Mouse (Mus musculus): ENCODE measurements around the gene Bcan. TPM values are rescaled to one million over a fixed set of nuclear protein-coding genes. Genes with fewer than 3 reads are reported as not detected.

The Bcan gene
- polyA plus RNA-seq, 1 experiment: not detected

DNA sequence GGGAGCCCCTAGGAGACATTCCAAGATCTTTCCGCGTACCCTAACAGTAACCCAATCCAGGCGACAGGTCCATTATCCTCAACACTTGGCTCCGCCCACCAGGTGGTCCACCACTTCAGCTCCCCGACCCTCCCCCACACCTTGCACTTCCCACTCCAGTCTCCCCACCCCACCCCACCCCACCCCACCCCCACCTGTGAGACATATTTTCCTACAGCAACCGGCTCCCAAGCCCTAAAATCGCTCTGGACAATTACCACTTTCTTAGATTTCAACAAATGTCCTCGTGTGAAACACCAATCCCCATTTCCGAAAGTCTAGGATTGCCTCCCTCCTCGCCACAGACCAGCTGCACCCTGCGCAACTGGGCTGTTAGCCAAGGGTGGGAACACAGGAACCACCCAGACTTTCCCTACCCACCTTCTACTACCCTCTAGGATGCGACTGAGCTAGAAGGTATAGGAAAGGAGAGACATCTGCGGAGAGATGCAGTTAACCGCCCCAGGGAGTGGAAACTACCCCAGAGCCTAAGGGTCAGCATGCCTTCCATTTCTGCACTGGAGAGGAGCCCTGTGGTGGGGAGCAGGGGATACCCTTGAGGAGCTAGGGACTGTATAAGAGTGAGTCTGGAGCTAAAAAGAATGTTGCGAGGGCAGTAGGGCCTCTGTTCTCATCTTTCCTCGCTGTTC is 50.6 kb downstream of the Bcan start:
- H3K27me3 ChIP-seq (ENCODE audit: control insufficient read depth, insufficient read depth, low read length): peaks cover 31% of the 10 kb centered on the region
- WGBS: 32% methylated on average over 16 of the region's 16 CpGs
- TF ChIP-seq POLR2A (IDR thresholded peaks at IDR 0.05; ENCODE audit: low read depth, low read length) (no peak), CTCF (IDR thresholded peaks at IDR 0.05; ENCODE audit: extremely low read depth, insufficient read depth, insufficient read length, insufficient replicate concordance) (no peak)

GRCm38 (mm10) chr3:87948378-87949265 is 51.4 kb downstream of the Bcan start, which contains the start of gene Crabp2:
Crabp2 (plus strand) TSS chr3:87948666.
- H3K4me1 ChIP-seq (ENCODE audit: control insufficient read depth, insufficient read depth, insufficient read length): no peaks in the 10 kb centered on the region; the same call in 1 of the 2 replicates
- WGBS: 8% methylated on average over 35 of the region's 35 CpGs
- no peak for DNase-seq (ENCODE audit: low read depth in 1 of 2, low spot score in 2 of 2)
- H3K36me3 ChIP-seq (ENCODE audit: control insufficient read depth, insufficient read depth, low read length): no peaks in the 10 kb centered on the region
- H3K4me3 ChIP-seq (ENCODE audit: extremely low read depth, insufficient read depth, insufficient read length): no peak within 1 kb of the TSS
- H3K27ac ChIP-seq (ENCODE audit: insufficient read depth, low read length): no peak within 1 kb of the TSS
- TF ChIP-seq CTCF (IDR thresholded peaks at IDR 0.05; ENCODE audit: extremely low read depth, insufficient read depth, insufficient read length, insufficient replicate concordance): no peak
- TF ChIP-seq POLR2A (IDR thresholded peaks at IDR 0.05; ENCODE audit: low read depth, low read length): no peak
- H3K27me3 ChIP-seq (ENCODE audit: control insufficient read depth, insufficient read depth, low read length): peaks cover 31% of the 10 kb centered on the region

More for the DNA sequence above, 50.6 kb downstream of the Bcan start:
- Histone ChIP-seq H3K27ac (ENCODE audit: insufficient read depth, low read length) (no peak overlapping the region), H3K36me3 (ENCODE audit: control insufficient read depth, insufficient read depth, low read length) (no peaks in the 10 kb centered on the region), H3K4me1 (ENCODE audit: control insufficient read depth, insufficient read depth, insufficient read length) (no peaks in the 10 kb centered on the region; the same call in 1 of the 2 replicates), H3K4me3 (ENCODE audit: extremely low read depth, insufficient read depth, insufficient read length) (no peak overlapping the region)
- no peak for DNase-seq (ENCODE audit: low read depth in 1 of 2, low spot score in 2 of 2)

DNA sequence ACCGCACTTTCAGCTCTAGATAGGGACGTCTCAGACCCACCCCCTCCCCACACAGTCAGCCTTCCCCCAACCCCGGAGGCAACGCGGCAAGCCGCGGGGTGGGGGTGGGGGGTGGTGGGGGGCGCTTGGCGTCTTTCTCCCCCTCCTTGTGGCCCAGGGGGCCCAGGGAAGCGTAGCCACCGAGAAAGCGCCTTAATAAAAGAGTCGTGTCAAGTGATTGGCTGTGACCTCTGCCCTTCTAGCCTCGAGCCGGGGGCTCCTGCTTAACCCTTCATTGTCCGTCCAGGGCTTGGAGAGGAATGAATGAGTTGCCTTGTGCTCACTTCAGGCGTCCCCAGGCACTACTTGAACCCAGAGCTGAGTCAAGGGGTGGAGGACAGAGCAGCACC is 52.2 kb downstream of the Bcan start:
- H3K27me3 ChIP-seq (ENCODE audit: control insufficient read depth, insufficient read depth, low read length): peaks cover 28% of the 10 kb centered on the region
- 2% methylated on average over 17 of the region's 17 CpGs for WGBS
- H3K27ac ChIP-seq (ENCODE audit: insufficient read depth, low read length): no peak overlapping the region
- peaks cover 1% of the 10 kb centered on the region; the same call in 1 of the 2 replicates for H3K36me3 ChIP-seq (ENCODE audit: control insufficient read depth, insufficient read depth, low read length)
- TF ChIP-seq CTCF (IDR thresholded peaks at IDR 0.05; ENCODE audit: extremely low read depth, insufficient read depth, insufficient read length, insufficient replicate concordance): no peak
- TF ChIP-seq POLR2A (IDR thresholded peaks at IDR 0.05; ENCODE audit: low read depth, low read length): no peak
- H3K4me1 ChIP-seq (ENCODE audit: control insufficient read depth, insufficient read depth, insufficient read length): no peaks in the 10 kb centered on the region; the same call in 1 of the 2 replicates
- H3K4me3 ChIP-seq (ENCODE audit: extremely low read depth, insufficient read depth, insufficient read length): no peak overlapping the region
- no peak for DNase-seq (ENCODE audit: low read depth in 1 of 2, low spot score in 2 of 2)

DNA sequence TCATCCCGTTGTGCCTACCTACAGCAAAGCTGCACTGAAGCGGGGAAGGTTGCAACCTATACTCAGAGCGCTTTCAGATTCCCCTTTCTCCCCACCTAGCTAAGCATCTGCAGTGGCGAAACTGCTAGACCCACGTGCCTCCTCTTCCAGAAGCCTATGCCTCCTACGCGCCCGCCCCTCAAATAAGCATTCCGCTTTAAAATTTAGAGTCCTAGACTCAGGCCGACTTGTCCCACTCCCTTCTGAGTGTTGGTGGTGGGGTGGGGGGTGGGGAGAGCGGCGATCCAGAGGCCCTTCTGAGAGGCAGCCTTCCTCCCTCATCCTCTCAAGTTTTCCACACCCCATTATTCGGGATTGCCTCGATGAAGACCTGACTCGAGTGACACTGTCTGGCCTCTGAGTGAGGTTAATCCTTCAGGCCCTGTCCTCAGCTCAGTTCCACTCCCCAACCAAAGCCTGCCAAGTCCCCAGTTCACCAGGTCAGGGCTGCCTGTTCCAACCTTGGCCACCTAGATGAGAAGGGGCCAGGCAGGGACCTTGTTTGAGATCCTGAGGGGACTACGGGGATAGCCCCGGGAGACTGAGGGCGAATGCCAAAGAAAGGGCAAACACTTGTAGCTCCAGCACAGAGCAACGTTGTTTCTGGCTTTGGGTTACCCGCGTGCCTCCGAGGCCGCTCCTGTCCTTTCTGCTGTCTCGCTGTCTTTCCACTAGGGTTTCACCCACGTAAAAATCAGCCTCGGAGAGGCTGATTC is 52.8 kb downstream of the Bcan start:
- WGBS: 7% methylated on average over 26 of the region's 26 CpGs
- TF ChIP-seq CTCF (IDR thresholded peaks at IDR 0.05; ENCODE audit: extremely low read depth, insufficient read depth, insufficient read length, insufficient replicate concordance): no peak
- TF ChIP-seq POLR2A (IDR thresholded peaks at IDR 0.05; ENCODE audit: low read depth, low read length): no peak

GRCm38 (mm10) chr3:87946541-87946860 is 53.5 kb downstream of the Bcan start:
- Histone ChIP-seq H3K4me1 (ENCODE audit: control insufficient read depth, insufficient read depth, insufficient read length) (no peaks in the 10 kb centered on the region; the same call in 1 of the 2 replicates), H3K36me3 (ENCODE audit: control insufficient read depth, insufficient read depth, low read length) (peaks cover 3% of the 10 kb centered on the region), H3K27ac (ENCODE audit: insufficient read depth, low read length) (no peak overlapping the region), H3K4me3 (ENCODE audit: extremely low read depth, insufficient read depth, insufficient read length) (no peak overlapping the region), H3K27me3 (ENCODE audit: control insufficient read depth, insufficient read depth, low read length) (peaks cover 21% of the 10 kb centered on the region)
- WGBS: 18% methylated on average over 1 of the region's 1 CpGs
- TF ChIP-seq POLR2A (IDR thresholded peaks at IDR 0.05; ENCODE audit: low read depth, low read length): no peak
- no peak for TF ChIP-seq CTCF (IDR thresholded peaks at IDR 0.05; ENCODE audit: extremely low read depth, insufficient read depth, insufficient read length, insufficient replicate concordance)
- DNase-seq (ENCODE audit: low read depth in 1 of 2, low spot score in 2 of 2): no peak

More for the DNA sequence above, 52.8 kb downstream of the Bcan start:
- H3K4me3 ChIP-seq (ENCODE audit: extremely low read depth, insufficient read depth, insufficient read length): no peak overlapping the region
- no peak overlapping the region for H3K27ac ChIP-seq (ENCODE audit: insufficient read depth, low read length)
- peaks cover 25% of the 10 kb centered on the region for H3K27me3 ChIP-seq (ENCODE audit: control insufficient read depth, insufficient read depth, low read length)
- H3K36me3 ChIP-seq (ENCODE audit: control insufficient read depth, insufficient read depth, low read length): peaks cover 2% of the 10 kb centered on the region; the same call in 1 of the 2 replicates
- no peaks in the 10 kb centered on the region; the same call in 1 of the 2 replicates for H3K4me1 ChIP-seq (ENCODE audit: control insufficient read depth, insufficient read depth, insufficient read length)
- no peak for DNase-seq (ENCODE audit: low read depth in 1 of 2, low spot score in 2 of 2)

DNA sequence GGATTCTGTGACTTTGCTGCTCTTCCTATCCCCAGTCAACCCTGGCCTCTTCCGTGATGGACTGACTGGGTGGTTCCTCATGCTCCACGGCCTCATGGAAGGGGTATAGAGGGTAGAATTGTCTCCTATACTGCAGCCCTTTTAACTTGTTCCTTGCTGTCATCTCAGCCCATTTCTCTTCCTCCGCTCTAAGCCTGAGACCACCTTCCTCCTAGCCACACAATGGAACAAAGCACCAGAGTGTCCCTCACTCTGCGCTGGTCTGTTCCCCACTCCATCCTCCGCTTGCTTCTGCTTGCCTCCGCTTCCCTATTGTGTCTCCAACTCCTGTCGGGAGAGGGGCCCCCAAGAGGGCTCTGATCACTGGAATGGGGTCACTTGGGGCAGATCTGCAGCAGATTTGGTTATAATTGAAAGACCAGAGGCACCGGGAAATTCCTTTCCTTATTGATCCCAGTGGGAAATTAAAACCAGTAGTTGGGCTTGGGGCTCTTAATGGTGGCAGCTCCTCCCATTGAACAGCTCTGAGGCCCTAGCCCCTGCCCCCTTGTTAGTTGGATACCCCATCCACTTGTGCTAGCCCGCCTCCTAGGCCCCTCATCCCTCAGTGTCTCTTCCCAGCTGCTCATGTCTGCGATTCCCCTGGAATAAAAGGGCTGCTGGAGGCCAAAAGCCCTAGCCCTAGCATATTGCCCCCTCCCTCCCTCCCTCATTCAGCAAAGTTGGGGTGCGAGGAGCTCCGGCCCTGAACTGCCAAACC is 54.1 kb downstream of the Bcan start:
- TF ChIP-seq POLR2A (IDR thresholded peaks at IDR 0.05; ENCODE audit: low read depth, low read length): no peak
- TF ChIP-seq CTCF (IDR thresholded peaks at IDR 0.05; ENCODE audit: extremely low read depth, insufficient read depth, insufficient read length, insufficient replicate concordance): no peak
- peaks cover 7% of the 10 kb centered on the region for H3K36me3 ChIP-seq (ENCODE audit: control insufficient read depth, insufficient read depth, low read length)
- H3K27ac ChIP-seq (ENCODE audit: insufficient read depth, low read length): no peak overlapping the region
- WGBS: 49% methylated on average over 12 of the region's 12 CpGs
- H3K27me3 ChIP-seq (ENCODE audit: control insufficient read depth, insufficient read depth, low read length): peaks cover 21% of the 10 kb centered on the region
- DNase-seq (ENCODE audit: low read depth in 1 of 2, low spot score in 2 of 2): no peak
- H3K4me3 ChIP-seq (ENCODE audit: extremely low read depth, insufficient read depth, insufficient read length): no peak overlapping the region
- no peaks in the 10 kb centered on the region; the same call in 1 of the 2 replicates for H3K4me1 ChIP-seq (ENCODE audit: control insufficient read depth, insufficient read depth, insufficient read length)

Data from spleen, adult 2 months (tissue).